Mouse (Mus musculus): Measurements from ENCODE around the gene Ajap1.

DNA sequence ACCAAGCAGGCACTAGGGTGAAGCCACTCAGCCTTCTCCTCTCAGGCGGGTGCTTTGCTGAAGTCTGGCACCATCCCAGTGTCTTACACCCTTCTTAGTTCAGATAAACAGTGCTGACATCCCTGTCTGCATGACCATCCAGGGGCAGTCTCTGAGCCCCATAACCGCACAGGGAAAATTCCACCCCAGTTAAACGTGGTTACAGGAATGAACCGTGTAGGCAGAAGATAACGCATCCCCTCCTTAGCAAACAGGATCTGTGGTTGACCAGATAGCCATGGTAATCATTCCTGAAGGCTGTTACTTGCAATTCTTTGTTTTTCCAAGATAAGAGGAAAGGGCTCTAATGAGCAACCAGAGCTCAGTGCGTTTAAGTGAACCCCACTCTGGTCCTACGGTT is 19.3 kb upstream of the Ajap1 start:
- TF ChIP-seq CTCF (IDR thresholded peaks at IDR 0.05 in 2 of 3, conservative IDR thresholded peaks at IDR 0.05 in 1 of 3; ENCODE audit: control insufficient read depth in 1 of 3, insufficient read depth in 1 of 3, low read depth in 2 of 3, low read length in 3 of 3, poor library complexity in 1 of 3, severe bottlenecking in 1 of 3) (no peak), HCFC1 (IDR thresholded peaks at IDR 0.05; ENCODE audit: low read depth, low read length) (no peak), GATA1 (IDR thresholded peaks at IDR 0.05; ENCODE audit: low read depth, low read length) (no peak), TBP (IDR thresholded peaks at IDR 0.05; ENCODE audit: low read depth, low read length) (no peak), EP300 (IDR thresholded peaks at IDR 0.05; ENCODE audit: low read depth in 1 of 2, low read length in 2 of 2) (no peak)
